Mouse (Mus musculus): ENCODE results near the gene Trex2. TPM values are rescaled to one million over a fixed set of nuclear protein-coding genes. Genes with fewer than 3 reads are reported as not detected.

Trex2 gene
- not detected for polyA plus RNA-seq (2017; shearing (Covaris generic))

DNA sequence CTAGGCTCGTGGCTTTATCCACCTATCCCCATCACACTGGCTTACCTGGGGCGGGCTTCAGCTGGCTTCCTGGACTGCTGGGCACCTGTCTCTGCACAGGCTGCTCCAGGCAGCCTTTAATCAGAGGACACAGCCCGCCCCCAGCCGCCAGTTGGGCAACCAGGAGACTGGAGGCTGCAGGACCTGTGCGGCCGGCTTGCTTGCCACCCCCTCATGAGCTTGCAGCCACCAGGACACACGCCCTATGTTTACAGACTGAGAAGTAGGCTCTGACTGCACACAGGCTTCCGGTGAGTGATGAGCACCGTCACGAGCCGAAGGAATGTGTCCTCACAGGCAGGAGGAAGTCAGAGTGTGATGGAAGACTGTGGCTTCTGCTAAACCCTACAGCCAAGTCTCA is at the start of gene Trex2:
TSS of gene Trex2 (minus strand) at position 93 of the 400 bp plus-strand sequence.

DNA sequence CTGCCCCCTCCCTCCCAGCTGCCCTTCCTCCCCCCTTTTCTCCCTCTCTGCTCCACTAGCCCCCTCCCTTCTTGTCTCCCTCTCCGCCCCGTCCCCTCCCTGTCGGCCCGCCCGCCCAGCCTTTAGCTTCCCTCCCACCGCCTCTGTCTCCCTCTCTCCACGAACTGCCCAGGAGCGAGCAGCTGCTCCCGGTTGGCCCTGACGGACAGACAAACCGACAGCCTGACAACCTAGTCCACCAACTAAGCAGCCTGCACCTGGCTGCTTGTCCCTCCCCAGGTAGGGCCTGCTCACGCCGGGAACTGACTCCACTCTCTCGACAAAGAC is 48.3 kb upstream of the Trex2 start, which contains the start of gene Bgn:
TSS of gene Bgn (plus strand) at position 119 of the 327 bp plus-strand sequence.

DNA sequence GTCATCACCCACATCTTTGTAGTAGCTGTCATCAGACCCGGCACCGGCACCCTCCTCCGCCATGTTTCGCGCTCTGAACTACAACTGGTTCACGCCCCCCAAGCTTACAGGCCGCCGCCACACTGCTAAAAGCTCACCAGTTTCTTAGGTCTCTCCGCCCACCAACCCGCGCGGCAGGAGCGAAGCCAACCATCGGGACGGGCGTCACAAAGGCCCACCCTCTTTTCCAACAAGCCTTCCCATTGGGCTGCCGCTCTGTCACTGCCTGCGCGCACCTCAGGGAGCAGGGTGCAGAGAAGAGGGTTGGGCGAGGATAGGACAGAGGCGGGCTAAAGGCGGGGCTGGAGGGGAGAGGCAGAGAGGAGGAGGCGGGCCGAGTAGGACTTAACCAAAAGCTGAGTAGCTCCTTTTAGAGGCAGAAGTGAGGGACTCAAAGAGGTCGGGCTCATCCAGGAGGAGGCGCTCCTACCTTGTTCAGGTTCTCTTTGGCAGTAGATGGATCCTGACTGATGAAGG is 23.8 kb upstream of the Trex2 start, which contains the start of gene Haus7:
TSS of gene Haus7 (minus strand) at position 168 of the 516 bp plus-strand sequence.

DNA sequence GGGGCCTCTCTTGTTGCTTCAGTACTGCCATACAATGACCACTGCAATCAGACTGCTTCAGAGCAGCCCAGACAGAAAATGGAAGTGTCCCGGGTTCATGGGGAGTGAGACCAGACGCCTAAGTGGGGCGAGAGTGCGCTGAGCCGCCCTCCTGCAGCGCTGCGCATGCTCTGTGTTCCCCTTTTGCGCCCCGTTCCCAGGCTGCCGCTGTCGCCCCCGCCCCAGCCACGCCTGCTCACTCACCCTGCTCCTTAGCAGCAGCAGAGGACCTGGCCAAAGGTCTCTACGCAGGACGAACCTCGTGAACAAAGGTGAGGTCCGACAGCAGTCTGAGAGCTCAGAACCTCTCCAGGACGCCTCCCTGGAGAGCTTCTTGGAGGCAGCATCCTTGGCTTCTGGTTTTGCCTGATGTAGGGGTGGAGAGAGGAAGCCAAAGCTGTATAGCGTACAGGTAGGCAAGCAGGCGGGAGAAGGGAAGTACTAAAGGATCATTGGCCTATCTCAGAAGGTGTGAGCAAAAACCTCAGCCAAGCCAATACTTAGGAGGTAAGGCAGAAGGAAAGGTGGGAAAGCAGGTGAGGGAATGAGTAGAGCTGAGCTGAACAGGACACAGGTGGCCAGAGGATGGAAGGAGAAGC is 24.1 kb downstream of the Trex2 start, which contains the start of gene Zfp92:
TSS of gene Zfp92 (plus strand) at position 217 of the 638 bp plus-strand sequence.

GRCm38 (mm10) chrX:73398636-73399035 is 36.5 kb downstream of the Trex2 start, which contains the start of gene Gm18336:
Gene Gm18336 (minus strand): TSS chrX:73398736.

Other genes with a start within 250 kb of the Trex2 start
- 31.8 TPM for gene Xlr3b, start 243.1 kb downstream of the Trex2 start, polyA plus RNA-seq (2017; shearing (Covaris generic))
- gene Xlr4b, start 221.0 kb downstream of the Trex2 start, polyA plus RNA-seq (2017; shearing (Covaris generic)): 167 TPM
- 15.3 TPM for gene F8a, start 207.1 kb downstream of the Trex2 start, polyA plus RNA-seq (2017; shearing (Covaris generic))
- 102 TPM for gene Xlr4c, start 192.2 kb downstream of the Trex2 start, polyA plus RNA-seq (2017; shearing (Covaris generic))
- 0.67 TPM for gene Xlr3c, start 170.0 kb downstream of the Trex2 start, polyA plus RNA-seq (2017; shearing (Covaris generic))
- 0.51 TPM for gene Xlr5a, start 142.4 kb downstream of the Trex2 start, polyA plus RNA-seq (2017; shearing (Covaris generic))
- not detected for gene Xlr5c, start 142.4 kb downstream of the Trex2 start, polyA plus RNA-seq (2017; shearing (Covaris generic))
- gene Gm45015, start 98.5 kb downstream of the Trex2 start, polyA plus RNA-seq (2017; shearing (Covaris generic)): not detected
- 10.5 TPM for gene Zfp275, start 92.7 kb downstream of the Trex2 start, polyA plus RNA-seq (2017; shearing (Covaris generic))
- gene Gm18336, start 36.6 kb downstream of the Trex2 start, polyA plus RNA-seq (2017; shearing (Covaris generic)): not detected
- gene Zfp92, start 24.2 kb downstream of the Trex2 start, polyA plus RNA-seq (2017; shearing (Covaris generic)): not detected
- gene Haus7, start 23.7 kb upstream of the Trex2 start, polyA plus RNA-seq (2017; shearing (Covaris generic)): 35.1 TPM
- gene Bgn, start 48.3 kb upstream of the Trex2 start, polyA plus RNA-seq (2017; shearing (Covaris generic)): not detected
- gene Atp2b3, start 67.7 kb upstream of the Trex2 start, polyA plus RNA-seq (2017; shearing (Covaris generic)): not detected
- gene Dusp9, start 204.1 kb upstream of the Trex2 start, polyA plus RNA-seq (2017; shearing (Covaris generic)): not detected
- gene Pnck, start 224.8 kb upstream of the Trex2 start, polyA plus RNA-seq (2017; shearing (Covaris generic)): 2.1 TPM
- gene Slc6a8, start 237.8 kb upstream of the Trex2 start, polyA plus RNA-seq (2017; shearing (Covaris generic)): not detected

All from effector memory CD4-positive, alpha-beta T cell, adult 7 months (primary cell).